Mouse (Mus musculus) limb, embryonic 10.5 days (tissue): ENCODE measurements around the gene Cr1l. TPM values are rescaled to one million over a fixed set of nuclear protein-coding genes. Genes with fewer than 3 reads are reported as not detected.

Experiments used
- DNase-seq: peaks from one replicate; pipeline ENCODE4 v3.0.0-alpha.2; 2017; ENCODE audit warnings: low spot score
- H3K27ac ChIP-seq: fragments of 300-500 bp; sonication (generic); 2 replicates; pipeline ENCODE4 v1.5.1; 2016; ENCODE audit warnings: mild to moderate bottlenecking
- H3K27me3 ChIP-seq: fragments of 300-500 bp; sonication (generic); 2 replicates; pipeline ENCODE4 v1.6.1; 2016; ENCODE audit warnings: low read depth, mild to moderate bottlenecking; ENCODE audit not compliant: poor library complexity, severe bottlenecking
- H3K36me3 ChIP-seq: fragments of 300-500 bp; sonication (generic); 2 replicates; pipeline ENCODE4 v1.6.1; 2016; ENCODE audit warnings: mild to moderate bottlenecking, moderate library complexity
- H3K4me1 ChIP-seq: fragments of 300-500 bp; sonication (generic); 2 replicates; pipeline ENCODE4 v1.6.1; 2016
- H3K4me3 ChIP-seq: fragments of 300-500 bp; sonication (generic); 2 replicates; pipeline ENCODE4 v1.5.1; 2016; ENCODE audit warnings: mild to moderate bottlenecking, moderate library complexity
- H3K9me3 ChIP-seq: fragments of 300-500 bp; sonication (generic); replicated peaks from 2 replicates; pipeline ENCODE4 v1.6.1; 2016; ENCODE audit warnings: mild to moderate bottlenecking
- WGBS: fragments of 180-500 bp; shearing (Covaris S2); methylation state at CpG from one replicate; pipeline ENCODE4 v1.1.7; 2016; 5-methylcytosine and 5-hydroxymethylcytosine counted together
- polyA plus RNA-seq: library from polyadenylated mRNA; unstranded; fragments of >200 nt; fragmentation: Nextera tagmentation; extraction: Ambion mirVana; gene quantifications from 2 replicates; pipeline ENCODE4 v1.2.1, GENCODE M21; 2016

Gene Cr1l
- polyA plus RNA-seq, 1 experiment from 2014 or later, result 44.5 TPM

- no peak for DNase-seq
- WGBS, result 22% methylated on average over 11 of the region's 11 CpGs
Observed at GRCm38 (mm10) chr1:195091699-195092219, 39.6 kb downstream of the Cr1l start.

GRCm38 (mm10) chr1:195082142-195082541, 49.2 kb downstream of the Cr1l start:
- H3K4me1 ChIP-seq, result no peaks in the 10 kb centered on the region
- no peaks in the 10 kb centered on the region for H3K9me3 ChIP-seq
- H3K36me3 ChIP-seq, result no peaks in the 10 kb centered on the region
- H3K4me3 ChIP-seq, result no peak overlapping the region
- H3K27ac ChIP-seq, result no peak overlapping the region
- H3K27me3 ChIP-seq, result no peaks in the 10 kb centered on the region
- no peak for DNase-seq

More at GRCm38 (mm10) chr1:195091699-195092219, 39.6 kb downstream of the Cr1l start:
- Histone ChIP-seq H3K27ac (peak overlapping the region; percentile 72), H3K4me3 (peak overlapping the region; percentile 52), H3K27me3 (no peaks in the 10 kb centered on the region), H3K9me3 (no peaks in the 10 kb centered on the region), H3K4me1 (peaks cover 14% of the 10 kb centered on the region), H3K36me3 (peaks cover 6% of the 10 kb centered on the region; the same call in 1 of the 2 replicates)

Other genes with a start within 250 kb of the Cr1l start
- 51.7 and 52.3 TPM in 2 replicates for gene Cd34, start 192.8 kb downstream of the Cr1l start, polyA plus RNA-seq
- 0.30 and 0.36 TPM in 2 replicates for gene Cd46, start 39.3 kb downstream of the Cr1l start, polyA plus RNA-seq
- 0.59 and 0.78 TPM in 2 replicates for gene Cr2, start 45.1 kb upstream of the Cr1l start, polyA plus RNA-seq